Mouse (Mus musculus) megakaryocyte-erythroid progenitor cell, adult 5 weeks (primary cell): ENCODE measurements around the gene Krt23. TPM values are rescaled to one million over a fixed set of nuclear protein-coding genes. Genes with fewer than 3 reads are reported as not detected.

Source experiments
- polyA plus RNA-seq: library from polyadenylated mRNA; stranded (reverse); fragments of >175 nt; gene quantifications from 2 replicates; pipeline ENCODE4 v1.2.3, GENCODE M21; 2012

Gene Krt23
- polyA plus RNA-seq: not detected in 2 replicates

GRCm38 (mm10) chr11:99492733-99493573 is at the start of gene Krt23:
TSS of gene Krt23 (minus strand) at chr11:99493137.

GRCm38 (mm10) chr11:99521288-99521860 is 28.4 kb upstream of the Krt23 start, which contains the start of gene Krt39:
TSS of gene Krt39 (minus strand) at chr11:99521338.

GRCm38 (mm10) chr11:99437972-99438371 is 55.0 kb downstream of the Krt23 start, which contains the start of gene Krt20:
TSS of gene Krt20 (minus strand) at chr11:99438150.

Other genes with a start within 250 kb of the Krt23 start
- gene Krt222, start 249.1 kb downstream of the Krt23 start, polyA plus RNA-seq: not detected in 2 replicates
- gene Krt24, start 207.9 kb downstream of the Krt23 start, polyA plus RNA-seq: not detected in 2 replicates
- gene Krt25, start 170.2 kb downstream of the Krt23 start, polyA plus RNA-seq: not detected in 2 replicates
- not detected in 2 replicates for gene Krt26, start 155.2 kb downstream of the Krt23 start, polyA plus RNA-seq
- not detected in 2 replicates for gene Krt27, start 142.0 kb downstream of the Krt23 start, polyA plus RNA-seq
- gene Krt28, start 118.2 kb downstream of the Krt23 start, polyA plus RNA-seq: not detected in 2 replicates
- gene Krt10, start 103.8 kb downstream of the Krt23 start, polyA plus RNA-seq: 6.8 and 8.4 TPM in 2 replicates
- not detected in 2 replicates for gene Krt12, start 70.9 kb downstream of the Krt23 start, polyA plus RNA-seq
- not detected in 2 replicates for gene Krt20, start 55.0 kb downstream of the Krt23 start, polyA plus RNA-seq
- gene Krt39, start 28.2 kb upstream of the Krt23 start, polyA plus RNA-seq: not detected in 2 replicates
- gene Krt40, start 50.0 kb upstream of the Krt23 start, polyA plus RNA-seq: not detected in 2 replicates
- not detected in 2 replicates for gene Krtap3-3, start 57.7 kb upstream of the Krt23 start, polyA plus RNA-seq
- not detected in 2 replicates for gene Krtap3-2, start 63.7 kb upstream of the Krt23 start, polyA plus RNA-seq
- gene Gm11939, start 66.3 kb upstream of the Krt23 start, polyA plus RNA-seq: not detected in 2 replicates
- gene Krtap3-1, start 73.5 kb upstream of the Krt23 start, polyA plus RNA-seq: not detected in 2 replicates
- not detected in 2 replicates for gene Krtap1-5, start 87.9 kb upstream of the Krt23 start, polyA plus RNA-seq
- gene Krtap1-4, start 90.5 kb upstream of the Krt23 start, polyA plus RNA-seq: not detected in 2 replicates
- not detected in 2 replicates for gene Krtap1-3, start 98.2 kb upstream of the Krt23 start, polyA plus RNA-seq
- gene Krtap9-3, start 105.0 kb upstream of the Krt23 start, polyA plus RNA-seq: not detected in 2 replicates
- gene Gm11938, start 110.2 kb upstream of the Krt23 start, polyA plus RNA-seq: not detected in 2 replicates
- gene Gm11937, start 117.1 kb upstream of the Krt23 start, polyA plus RNA-seq: not detected in 2 replicates
- gene Krtap2-4, start 121.7 kb upstream of the Krt23 start, polyA plus RNA-seq: not detected in 2 replicates
- not detected in 2 replicates for gene Gm11562, start 127.3 kb upstream of the Krt23 start, polyA plus RNA-seq
- 0.11 TPM in 1 of 2 replicates, not detected in the other for gene Krtap4-1, start 135.1 kb upstream of the Krt23 start, polyA plus RNA-seq
- gene Krtap4-2, start 141.9 kb upstream of the Krt23 start, polyA plus RNA-seq: not detected in 2 replicates
- gene Krtap4-7, start 151.0 kb upstream of the Krt23 start, polyA plus RNA-seq: not detected in 2 replicates
- not detected in 2 replicates for gene Gm11555, start 157.1 kb upstream of the Krt23 start, polyA plus RNA-seq
- not detected in 2 replicates for gene Gm11563, start 165.8 kb upstream of the Krt23 start, polyA plus RNA-seq
- 0.08 TPM in 1 of 2 replicates, not detected in the other for gene Krtap4-6, start 172.8 kb upstream of the Krt23 start, polyA plus RNA-seq
- not detected in 2 replicates for gene Gm14190, start 197.6 kb upstream of the Krt23 start, polyA plus RNA-seq
- gene Gm14180, start 241.2 kb upstream of the Krt23 start, polyA plus RNA-seq: not detected in 2 replicates